Mouse (Mus musculus) regulatory T cell (primary cell): ENCODE data around the gene Shc4.

Source experiments
- in situ Hi-C: fragments of 300-600 bp; cut with MboI, MseI; formaldehyde crosslinking; loops from one replicate; pipeline ENCODE4 v1.15.1; 2025; ENCODE audit warnings: high pct_unique_total_duplicates

Shc4 gene

DNA sequence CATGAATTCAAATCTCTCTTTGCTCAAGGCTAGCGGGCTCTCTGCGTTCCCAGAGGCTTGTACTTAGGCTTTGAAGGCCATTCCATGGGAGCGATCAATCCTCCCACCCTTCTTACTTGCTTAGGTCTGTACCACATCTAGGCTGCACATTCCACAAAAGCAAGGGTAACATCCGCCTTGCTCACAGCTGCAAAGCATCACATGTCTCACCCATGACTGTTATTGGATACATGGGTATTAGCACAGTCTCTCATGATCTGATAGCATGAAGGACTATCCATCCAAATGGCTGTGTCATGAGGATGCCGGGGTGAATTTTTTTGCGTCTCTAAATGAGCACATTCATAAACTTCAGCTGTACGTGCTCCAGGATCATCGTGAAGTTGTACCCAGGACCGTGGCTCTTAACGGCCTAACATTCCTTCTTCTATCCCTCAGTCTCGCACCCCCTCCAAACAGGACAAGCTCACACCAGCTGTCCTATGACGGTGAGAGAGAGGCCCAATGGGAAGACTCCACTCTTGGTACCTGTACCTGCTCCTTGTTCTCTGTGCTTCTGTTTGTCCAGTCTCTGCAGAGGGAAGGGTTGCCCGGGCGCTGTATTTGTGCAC, 73.1 kb downstream of the Shc4 start:
- in situ Hi-C loops = loop anchor here (10.0 to 25.0 kb wide), 2 partner anchors 186 to 384 kb away; partner anchors contain the start of gene Fgf7

DNA sequence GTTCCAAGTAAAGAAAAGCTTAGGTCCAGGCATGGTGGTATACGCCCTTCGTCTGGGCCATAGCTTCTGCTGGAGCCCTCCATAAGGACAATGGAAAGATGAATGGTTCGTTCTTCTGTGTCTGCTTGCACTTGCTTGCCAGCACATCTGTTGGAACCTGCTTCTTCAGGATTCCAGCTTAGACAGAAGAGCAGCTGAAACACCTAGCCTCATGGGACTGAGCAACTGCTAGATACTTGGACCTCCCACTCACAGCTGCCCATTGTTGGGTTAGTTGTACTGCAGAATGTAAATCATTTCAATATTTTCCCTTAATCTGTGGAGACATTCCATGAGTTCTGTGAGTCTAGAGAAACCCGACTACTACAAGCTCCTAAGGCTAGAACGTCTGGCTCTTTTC, 73.9 kb downstream of the Shc4 start:
- in situ Hi-C loops = loop anchor here (10.0 to 25.0 kb wide), 2 partner anchors 187 to 385 kb away; partner anchors contain the start of gene Fgf7

DNA sequence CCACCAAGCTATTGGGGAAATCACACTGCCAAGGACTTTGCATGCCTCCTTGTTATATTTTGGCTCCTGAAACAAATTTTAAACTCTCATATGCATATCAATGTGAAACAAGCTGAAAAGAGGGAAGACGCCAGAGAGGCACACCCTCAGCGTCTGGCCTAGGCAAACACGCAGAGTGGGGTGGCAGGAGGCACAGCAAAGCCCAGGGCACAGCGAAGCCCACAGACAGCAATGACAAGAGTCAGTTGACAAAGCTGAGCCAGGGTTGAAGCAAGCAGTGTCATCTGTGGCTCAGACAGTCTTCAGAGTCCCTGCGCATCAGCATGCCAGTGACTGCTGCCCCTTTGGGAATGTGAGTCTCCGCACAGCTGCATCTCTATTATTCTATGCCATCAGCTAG, 79.0 kb downstream of the Shc4 start:
- in situ Hi-C loops = no loop called here

DNA sequence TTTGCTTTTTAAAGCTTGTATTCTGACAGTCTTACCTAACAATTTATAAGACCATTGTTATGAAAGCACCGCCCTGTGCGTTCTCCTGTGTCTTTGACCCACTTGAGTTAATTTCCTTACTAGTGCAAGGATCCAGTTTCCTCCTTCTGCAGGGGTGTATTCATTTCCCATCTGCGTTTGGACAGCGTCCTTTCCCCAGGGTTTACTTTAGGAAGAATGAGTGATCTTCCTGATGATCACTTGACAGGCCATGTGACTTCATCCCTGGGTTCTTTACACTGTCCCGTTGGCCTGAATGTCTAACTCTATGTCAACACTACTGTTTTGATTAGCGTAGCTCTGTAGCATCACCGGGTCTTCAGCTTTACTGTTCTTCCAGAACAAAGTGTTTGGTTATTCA, 86.6 kb downstream of the Shc4 start:
- in situ Hi-C loops = no loop called here

DNA sequence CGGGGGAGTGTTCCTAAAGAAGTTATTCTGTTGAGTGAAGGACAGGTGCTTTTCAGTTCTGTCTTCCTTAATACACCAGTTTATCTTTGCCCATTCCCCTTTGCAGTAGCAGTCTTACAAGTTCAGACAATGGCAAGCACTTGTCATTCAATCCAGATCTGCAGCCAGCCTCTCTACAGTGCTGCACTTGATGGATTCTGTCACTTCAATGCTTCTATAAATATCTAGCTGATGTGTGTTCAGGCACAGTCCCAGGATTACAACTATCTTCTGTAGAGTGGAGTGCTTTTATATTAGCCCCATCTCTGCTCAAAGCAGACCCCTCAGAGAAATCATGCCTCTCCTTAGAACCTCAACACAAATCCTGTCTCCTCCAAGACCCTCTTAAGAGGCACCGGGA, 93.9 kb downstream of the Shc4 start:
- in situ Hi-C loops = no loop called here

DNA sequence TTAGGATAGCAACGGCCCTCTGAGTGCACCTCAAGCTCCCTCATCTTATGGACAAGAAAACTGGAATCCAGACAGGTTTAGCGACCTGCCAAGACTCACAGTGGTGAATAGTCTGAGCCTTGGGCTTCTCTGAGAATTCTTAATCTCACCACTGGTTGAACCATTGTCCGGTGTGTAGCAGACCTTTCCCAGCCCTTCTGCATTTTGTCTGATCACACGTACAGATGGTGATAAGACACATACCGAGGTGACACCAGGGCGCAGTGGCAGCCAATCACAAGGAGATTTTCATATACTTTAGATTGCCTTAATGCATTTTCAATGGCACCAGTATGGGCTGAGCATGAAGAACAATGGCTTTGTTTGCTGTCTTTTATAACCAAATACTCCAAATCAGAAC, 95.5 kb downstream of the Shc4 start:
- in situ Hi-C loops = no loop called here

DNA sequence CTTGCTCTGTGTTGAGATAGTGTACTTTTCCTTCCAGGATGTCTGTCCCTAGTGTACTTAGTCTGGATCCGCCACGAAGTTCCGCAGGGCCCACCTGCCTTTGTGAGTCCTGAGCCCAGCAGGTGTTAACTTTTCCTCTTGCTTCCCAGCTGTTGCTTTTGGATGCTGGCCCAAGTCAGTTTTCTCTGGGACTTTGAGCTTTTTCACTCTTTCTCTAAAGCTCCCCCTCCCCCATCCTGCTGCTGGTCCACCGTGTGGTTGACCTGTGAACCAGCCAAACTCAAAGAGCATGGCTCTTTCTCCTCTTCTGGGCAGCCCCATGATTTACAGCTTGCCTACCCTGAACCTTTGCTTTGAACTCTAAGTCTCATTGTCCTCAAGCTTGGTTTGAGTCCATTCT, 97.4 kb downstream of the Shc4 start:
- in situ Hi-C loops = no loop called here

DNA sequence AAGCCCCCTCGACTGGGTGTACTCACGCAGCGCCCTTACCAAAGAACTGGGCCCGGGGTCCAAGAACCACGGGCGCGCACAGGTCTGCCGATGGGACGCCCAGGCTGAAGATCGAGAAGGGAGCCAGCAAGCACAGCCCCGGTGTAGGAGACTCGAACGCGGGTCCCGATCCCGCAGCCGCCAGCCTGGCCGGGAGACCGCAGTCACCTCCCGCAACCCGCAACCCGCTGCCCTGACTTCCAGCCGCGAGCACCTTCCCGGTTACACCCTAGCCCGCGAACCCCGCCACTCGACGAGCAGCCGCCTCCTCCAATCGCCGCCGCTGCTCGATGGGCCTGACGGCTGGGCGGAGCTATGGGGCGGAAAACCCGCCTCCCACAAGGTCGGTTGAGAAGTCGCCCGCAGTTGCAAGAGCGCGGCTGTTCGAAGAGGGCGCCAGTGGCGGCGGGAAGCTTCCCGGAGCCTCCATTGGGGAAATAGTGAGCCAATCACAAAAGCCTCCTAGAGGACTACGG, 99.1 kb downstream of the Shc4 start, which contains the start of gene Cep152:
Gene Cep152 (minus strand): TSS at position 277 of the 515 bp plus-strand sequence.
- in situ Hi-C loops = no loop called here

DNA sequence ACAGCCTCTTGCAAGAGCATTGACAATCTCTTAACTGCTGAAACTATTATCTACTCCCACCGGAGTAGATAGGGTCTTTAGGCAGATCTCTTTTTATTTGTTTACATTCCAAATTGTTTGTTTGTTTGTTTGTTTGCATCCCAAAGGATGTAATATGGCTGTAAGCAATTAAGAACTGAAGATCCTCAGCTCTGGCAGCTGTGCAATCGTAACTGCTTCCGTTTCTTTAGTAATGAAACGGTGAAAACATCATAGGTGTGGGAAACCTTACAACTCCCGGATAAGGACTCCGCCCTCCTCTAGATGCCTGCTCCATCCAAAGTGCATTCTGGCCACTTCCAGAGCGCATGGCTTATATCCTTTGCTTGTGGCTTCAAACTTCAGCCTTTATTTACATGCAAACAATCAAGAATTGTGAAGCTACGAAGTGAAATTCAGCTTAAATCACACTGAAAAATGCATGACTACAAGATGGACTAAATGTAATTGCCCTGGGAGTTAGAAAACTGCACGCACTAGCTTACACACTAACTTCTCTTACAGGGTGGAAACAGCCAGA, 99.7 kb downstream of the Shc4 start:
- in situ Hi-C loops = no loop called here

DNA sequence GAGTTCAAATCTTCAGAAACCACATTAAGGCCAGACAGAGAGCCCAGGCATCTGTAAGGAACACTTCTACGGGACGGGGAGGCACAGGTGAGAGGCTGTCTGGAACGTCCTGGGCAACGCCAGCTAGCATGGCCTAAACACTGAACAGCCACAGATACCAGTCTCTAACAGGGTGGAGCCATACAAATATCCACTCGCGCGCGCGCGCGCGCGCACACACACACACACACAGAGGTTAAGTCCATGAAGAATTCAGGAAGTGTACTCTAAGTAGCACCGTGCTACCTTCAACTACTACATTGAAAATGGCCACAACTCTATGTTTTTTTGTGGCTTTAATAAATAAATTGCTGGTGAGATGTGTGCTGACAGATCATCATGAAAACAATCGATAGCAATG, 100.7 kb downstream of the Shc4 start:
- in situ Hi-C loops = no loop called here

DNA sequence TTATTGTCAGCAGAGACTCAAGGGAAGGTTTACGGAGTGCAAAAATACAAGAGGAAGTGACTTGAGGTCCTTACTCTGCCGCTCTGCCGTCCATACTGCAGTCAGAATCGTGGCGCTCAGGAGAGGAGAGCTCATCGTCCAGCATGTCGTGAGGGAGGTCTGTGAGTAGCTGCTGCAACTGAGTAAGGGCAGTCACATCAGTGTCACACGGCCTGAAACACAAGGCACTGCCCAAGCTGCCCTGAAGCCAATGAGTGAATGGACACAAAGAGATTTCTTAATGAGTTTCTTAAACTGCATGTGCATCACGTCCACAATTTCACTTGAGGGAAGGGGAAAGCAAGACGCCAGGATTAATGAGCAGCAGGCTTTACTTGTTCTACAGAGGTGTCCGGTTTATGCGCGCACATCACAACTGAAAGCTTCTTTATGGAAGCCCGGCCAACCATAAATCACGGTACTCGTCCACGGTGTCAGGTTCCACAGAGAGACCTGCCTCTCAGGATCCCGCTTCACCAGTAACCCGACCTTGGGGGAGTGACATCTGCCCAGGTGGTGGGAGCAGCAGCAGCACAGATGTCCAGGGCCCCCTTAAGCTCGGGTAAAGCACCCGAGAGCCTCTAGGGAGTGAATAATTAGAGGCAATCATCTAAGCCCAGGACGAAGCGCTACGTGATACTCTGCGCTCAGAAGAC, 103.6 kb downstream of the Shc4 start:
- in situ Hi-C loops = no loop called here

DNA sequence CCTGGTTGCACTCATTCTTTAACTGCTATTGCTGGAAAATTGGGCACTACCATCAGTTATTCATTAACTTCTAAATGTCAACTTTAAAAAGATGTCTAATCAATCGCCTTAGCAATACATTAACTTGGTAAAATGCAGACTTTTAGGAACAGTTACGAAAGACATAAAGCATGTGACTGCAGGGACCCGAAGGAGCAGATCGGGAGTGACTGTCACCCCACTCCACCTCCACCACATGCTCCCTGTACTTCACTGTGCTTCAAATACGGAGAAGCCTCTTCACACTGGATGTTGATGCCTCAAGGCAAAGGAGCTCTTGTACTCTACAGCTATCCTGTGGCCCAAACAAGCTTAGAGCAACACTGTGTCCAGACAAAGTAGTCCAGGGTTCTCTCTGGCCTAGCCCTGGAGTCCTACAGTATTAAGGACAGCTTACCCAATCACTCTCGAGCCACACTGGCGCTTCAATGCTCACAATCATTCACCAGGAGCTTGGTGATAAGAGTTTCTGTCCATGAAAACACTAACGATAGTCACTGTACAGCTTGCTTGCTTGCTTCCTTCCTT, 108.0 kb downstream of the Shc4 start:
- in situ Hi-C loops = no loop called here

DNA sequence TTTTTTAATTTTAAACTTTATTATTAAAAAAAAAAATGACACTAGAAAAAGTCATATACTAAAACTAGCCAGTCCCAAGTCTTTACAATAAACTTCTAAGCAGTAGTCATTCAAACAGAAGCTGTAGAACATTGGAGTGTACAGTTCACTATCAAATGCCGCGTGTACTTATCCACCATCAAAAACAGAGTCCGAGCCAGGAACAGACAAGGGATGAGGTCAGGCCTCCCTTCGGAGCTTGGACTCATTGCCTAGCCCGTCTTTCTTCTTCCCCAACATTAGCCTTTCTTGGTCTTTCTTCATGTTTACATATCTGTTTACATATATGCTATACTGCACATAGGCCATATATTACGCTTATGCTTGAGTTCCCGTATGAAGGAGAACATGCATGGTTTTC, 108.5 kb downstream of the Shc4 start:
- in situ Hi-C loops = no loop called here

DNA sequence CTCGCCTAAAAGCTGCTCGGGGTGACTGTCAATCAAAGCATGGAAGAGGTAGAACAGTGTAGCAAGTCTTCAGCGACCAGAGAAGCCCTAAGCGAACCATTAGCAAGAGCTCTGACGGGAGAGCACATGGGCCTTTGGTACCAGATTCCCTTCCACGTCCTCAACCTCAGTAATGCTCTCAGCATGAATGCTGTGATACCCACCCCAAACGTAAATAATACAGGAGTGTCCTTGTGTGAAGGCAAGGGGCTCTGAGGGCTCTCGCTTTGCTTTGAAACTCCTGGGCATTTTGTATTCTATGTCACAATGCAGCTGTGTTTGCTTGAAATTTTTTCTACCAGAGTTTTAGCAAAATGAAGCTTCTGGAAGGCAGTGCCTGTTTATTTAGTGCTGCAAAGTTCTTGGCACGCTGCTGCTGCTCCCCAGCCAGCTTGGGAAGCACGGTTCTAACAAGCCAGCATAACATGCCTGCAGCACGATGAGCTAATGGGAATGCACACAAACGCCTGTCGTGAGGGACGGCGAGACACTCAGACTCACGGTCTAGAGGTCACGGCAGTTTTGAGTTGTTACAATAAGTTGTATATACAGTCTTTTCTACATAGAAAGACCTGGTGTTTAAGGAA, 117.6 kb downstream of the Shc4 start:
- in situ Hi-C loops = no loop called here

DNA sequence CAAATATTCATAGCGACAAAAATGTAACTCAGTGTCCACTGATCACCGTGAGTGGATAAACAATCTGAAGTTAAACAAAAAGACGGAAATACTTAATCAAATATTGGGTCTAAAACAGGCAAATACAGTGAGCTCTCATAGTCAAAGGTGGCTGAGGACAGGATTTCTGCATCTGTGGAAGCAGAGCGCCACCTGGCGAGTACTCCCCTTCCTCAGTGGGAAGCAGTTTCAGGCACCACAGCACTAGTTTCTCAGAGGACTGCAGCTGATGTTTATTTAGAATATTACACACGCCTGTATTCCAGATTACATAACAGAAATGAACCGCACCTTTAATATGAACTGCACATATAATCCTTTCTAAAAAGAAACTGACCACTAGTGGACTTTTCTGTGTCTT, 119.3 kb downstream of the Shc4 start:
- in situ Hi-C loops = no loop called here

DNA sequence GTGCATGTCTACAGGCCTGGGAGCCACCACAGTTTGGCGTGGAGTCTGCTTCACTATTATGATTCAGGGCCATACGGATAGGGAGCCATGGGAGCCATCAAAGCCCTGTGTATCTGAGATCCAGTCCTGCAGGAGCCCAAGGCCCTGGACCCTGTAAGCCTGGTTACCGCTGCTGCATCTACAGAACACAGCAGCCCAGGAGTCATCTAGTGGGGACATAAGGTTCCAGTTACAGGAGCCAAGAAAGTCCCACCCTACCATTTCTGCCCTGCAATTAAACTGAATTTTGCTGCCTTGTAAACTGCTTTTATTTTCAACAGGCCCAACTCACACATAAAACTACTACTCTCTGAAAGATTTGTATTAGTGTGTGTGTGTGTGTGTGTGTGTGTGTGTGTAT, 121.0 kb downstream of the Shc4 start:
- in situ Hi-C loops = no loop called here

DNA sequence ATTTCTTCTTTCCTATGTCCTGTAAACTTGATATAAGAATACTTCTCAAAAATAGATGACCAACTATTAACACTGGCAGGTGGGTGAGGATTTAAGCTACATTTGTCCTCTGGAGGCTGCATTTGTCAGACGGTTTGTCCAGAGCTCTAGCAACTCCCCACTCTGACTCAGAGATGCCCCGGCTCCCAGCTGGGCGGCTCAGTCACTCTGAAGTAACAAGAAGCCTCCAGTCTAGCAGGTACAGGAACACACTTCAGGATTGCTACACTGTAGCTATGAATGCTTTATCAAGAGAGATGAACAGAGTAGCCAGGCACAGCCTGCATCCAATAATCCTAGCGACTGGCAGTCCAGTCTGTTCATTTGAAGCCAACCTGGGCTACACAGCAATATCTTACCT, 125.0 kb downstream of the Shc4 start:
- in situ Hi-C loops = no loop called here

DNA sequence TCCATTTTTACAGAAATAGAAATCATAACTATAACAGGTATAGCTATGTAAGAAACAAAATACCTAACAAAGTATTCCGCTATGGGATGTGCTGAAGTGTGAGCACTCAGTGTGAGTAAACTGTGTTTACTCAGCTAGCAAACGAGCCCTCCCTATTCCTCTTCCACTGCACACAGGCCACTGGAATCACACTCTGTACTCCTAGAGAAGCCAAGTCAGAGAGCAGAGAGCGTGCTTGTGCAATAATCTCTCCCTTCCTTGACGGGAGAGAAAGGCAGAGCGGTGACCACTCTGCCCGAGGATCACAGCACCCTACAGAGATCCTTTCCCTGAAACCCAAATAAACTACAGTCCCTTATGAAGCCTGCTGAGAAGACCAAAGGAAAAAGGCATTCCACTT, 125.7 kb downstream of the Shc4 start:
- in situ Hi-C loops = no loop called here

DNA sequence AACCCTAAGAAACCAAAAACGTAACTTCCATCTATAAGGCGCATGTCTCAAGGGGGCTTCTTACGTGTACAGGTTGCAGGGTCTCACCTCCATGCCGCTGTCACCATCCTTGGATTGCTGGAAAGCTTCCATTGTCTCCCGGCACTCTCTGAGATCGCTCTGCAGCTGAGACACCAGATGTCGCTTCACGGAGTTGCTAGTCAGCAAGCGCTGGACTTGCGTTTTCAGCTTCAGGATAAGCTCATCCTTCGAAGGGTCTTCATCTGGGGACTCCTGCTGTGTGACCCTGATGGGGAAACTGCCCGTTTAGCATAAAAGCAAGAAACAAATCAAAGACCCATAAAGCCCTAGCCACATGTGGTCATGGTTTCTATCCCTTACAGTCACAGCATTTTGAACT, 129.2 kb downstream of the Shc4 start:
- in situ Hi-C loops = no loop called here

DNA sequence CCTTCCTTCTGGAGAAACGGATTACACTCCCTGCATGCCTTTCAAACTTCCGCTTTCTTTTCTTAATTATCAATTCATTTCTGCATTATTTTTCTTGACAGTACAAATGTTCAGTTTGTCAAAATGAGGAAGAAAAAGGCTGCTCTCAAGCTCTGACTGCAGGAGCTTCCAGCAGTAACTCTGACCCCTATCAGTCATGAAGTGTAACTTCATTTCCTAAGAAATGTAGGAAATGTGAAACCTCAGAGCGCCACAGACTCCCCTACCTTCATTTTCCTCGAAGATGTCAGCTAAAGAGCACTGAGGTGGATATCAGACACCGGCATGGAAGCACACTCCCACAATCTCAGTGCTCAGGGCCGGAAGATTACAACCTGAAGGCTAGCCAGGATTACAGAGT, 129.9 kb downstream of the Shc4 start:
- in situ Hi-C loops = no loop called here

DNA sequence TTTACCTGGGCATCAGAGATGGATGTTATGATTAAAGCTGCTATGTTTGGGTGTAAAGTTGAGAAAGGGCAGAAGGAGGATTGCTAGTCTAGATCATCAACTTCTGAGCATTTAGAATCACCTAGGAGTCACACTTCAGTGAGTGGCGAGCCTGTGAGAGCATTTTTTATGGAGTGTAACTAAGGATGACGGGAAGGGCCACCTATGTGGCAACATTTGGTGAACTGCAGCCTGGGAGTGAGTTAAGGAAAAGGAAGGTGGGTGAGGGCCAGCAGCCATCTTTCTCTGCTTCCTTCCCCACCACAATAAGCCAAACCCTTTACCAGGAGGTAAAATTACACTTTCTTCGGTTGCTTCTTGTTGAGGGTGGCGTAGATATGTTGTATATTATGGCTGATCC, 132.1 kb downstream of the Shc4 start:
- in situ Hi-C loops = no loop called here

DNA sequence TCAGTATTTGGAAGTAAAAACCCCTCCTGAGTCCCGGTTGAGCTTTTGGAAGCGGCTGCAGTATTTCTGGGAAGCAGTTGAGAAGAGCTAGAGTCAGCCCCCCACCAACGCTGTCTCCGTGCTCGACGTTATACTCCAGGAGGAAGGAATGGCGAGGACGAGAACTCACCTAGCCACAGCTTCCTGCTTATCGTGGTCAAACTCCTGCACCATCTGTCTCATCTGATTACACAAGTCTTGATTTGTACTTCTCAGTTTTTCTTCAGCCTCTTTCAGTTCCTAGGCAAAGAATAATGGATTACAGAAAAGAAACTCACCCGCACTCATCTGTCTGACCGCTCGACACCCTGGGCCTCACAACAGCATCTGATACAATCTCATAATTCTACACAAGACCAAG, 134.7 kb downstream of the Shc4 start:
- in situ Hi-C loops = no loop called here
